Mouse (Mus musculus) adrenal gland, postnatal 25 days (tissue): Measurements from ENCODE around the gene Igsf11. TPM values are rescaled to one million over a fixed set of nuclear protein-coding genes. Genes with fewer than 3 reads are reported as not detected.

Experiments used
- DNase-seq: peaks from one replicate; pipeline ENCODE4 v3.0.0; 2021; ENCODE audit warnings: mixed read lengths
- long read RNA-seq: library from polyadenylated mRNA; stranded (forward); transcript quantifications from one replicate; pipeline ENCODE4 v2.0.0, GENCODE M21; 2021
- total RNA-seq: library from RNA; stranded (reverse); gene quantifications from 2 replicates; pipeline ENCODE4 v1.2.3, GENCODE M21; 2021

Gene Igsf11
- 18.8 and 21.8 TPM in 2 replicates for total RNA-seq
- long read RNA-seq, transcript Igsf11-201 (7 exons, 3,443 nt): major isoform, 7 of 12 reads
- long read RNA-seq, partial matches to known transcripts: 1 of 12 reads
- long read RNA-seq, other reads (novel, unspliced or antisense): 2 of 12 reads

GRCm38 (mm10) chr16:38892371-38892770 is at the start of gene Igsf11:
TSS of gene Igsf11 (plus strand) at chr16:38892671.
- no peak for DNase-seq

DNA sequence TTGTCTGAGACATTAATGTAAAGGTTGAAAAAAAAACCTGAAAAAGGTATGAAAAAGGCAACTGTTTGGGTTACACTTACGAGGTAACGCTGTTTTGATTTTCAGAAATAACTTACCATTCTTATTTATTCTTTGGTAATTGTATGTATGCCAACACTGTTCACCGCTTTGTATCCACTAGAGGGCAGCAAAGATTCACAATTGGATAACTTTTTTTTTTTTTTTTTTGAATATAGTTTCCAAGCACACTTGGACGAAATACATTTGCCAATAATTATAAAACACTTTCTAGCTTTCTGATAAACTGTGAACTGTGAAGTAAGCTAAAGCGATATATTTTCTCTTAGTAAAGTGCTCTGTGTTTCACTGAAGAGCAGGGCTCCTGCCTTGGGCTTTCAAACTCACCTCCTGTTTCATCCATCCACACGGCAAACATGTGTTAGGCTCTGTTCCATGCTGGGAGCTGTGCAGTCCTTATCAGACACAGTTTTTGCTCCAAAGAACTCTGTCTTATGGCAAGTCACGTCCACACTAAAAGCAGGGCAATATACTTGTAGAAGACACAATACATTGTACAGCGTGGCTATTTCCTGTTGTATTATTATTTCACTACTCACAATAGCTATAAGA is 34.2 kb upstream of the Igsf11 start:
- no peak for DNase-seq

GRCm38 (mm10) chr16:38860548-38860947 is 31.9 kb upstream of the Igsf11 start:
- DNase-seq: no peak

- DNase-seq: no peak
These were observed 28.1 kb upstream of the Igsf11 start for GRCm38 (mm10) chr16:38864358-38864757.

DNA sequence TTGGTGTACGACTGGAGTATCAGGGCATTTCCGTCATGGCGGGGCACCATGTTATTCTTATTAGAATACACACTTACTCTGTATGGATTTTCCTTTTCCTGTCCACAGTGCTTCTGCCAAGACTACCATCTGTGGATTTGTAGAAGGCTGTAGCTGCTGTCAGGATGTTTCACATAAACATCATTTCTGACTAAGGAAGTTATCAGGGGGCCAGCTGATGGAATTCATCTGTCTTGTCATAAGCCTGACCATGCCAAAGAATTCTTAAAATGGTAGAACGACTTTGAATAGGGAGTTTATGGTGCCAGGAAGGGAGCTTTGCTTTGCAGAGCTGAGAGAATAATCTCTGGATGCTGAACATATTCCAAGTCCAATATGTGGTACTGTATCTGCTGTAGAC is 19.2 kb upstream of the Igsf11 start:
- DNase-seq: no peak

DNA sequence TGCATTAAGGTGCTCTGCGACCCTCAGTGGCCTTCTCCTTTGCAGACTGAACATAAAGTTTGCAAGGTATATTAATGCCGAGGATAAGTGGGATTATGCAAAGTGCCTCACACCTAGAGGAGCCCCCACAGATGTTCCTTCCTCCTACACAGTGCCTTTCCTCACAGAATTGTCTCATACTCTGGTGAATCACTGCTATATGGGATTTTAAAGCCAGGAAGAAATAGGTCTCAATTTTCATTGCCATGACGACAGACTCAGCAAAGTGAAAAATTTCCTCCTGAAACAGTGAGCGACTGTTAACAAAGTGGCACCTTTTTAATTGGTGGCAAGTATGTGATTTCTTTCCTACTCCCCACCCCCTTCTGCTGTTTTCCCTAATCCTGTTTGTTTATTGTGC is 18.0 kb upstream of the Igsf11 start:
- DNase-seq: no peak

DNA sequence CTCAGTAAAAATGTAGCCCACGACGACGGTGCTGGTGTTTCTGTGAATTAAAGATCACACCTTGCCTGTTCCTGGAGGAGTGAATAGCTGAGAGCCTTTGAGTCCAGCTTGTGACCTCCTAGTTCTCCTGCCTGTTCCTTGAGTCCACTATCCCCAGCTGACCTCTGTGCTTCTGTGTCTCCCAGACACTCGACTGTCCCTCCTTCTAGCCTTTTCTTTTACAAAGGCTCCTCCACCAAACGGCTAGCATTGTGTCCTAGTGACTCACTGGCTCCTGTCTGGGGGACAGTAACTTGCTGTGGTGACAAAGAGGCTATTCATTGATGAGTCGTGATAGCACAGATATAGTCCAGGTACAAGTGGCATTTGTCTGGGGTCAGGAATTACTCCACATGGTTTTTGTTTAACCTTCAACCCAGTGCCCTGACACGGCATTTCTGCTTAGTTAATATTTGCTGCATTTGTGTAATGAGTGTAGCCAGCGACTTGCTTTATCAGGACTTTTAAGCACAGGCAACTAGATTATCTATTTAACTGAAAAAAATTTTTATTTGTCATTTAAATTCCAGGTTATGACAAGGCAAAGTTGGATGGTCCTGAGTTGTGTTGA is 6.5 kb downstream of the Igsf11 start:
- DNase-seq: no peak

- no peak for DNase-seq
These were observed 7.6 kb downstream of the Igsf11 start for GRCm38 (mm10) chr16:38900024-38900423.

- peak; percentile 94 for DNase-seq
These were observed 9.8 kb downstream of the Igsf11 start for GRCm38 (mm10) chr16:38902111-38902778.

DNA sequence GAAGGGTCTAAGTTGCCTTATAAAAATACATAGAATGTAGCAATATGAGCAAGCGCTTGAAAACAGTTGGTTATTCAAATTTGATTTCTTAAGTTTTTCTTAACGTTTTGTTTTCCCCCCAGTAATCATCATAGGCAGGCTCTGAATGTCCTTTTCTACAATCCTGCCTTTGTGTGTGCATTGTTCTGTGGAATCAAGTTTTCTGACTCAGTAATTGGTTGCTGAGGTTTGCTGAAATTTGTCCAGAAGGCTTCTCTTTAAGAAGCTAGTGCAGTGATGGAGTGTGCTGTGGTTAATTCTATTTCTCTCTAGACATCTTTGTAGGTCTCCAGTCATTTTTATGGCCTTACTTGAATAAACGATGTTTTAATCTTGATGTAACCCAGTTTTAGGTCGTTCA is 10.5 kb downstream of the Igsf11 start:
- DNase-seq: no peak

GRCm38 (mm10) chr16:38904202-38904601 is 11.7 kb downstream of the Igsf11 start:
- no peak for DNase-seq

DNA sequence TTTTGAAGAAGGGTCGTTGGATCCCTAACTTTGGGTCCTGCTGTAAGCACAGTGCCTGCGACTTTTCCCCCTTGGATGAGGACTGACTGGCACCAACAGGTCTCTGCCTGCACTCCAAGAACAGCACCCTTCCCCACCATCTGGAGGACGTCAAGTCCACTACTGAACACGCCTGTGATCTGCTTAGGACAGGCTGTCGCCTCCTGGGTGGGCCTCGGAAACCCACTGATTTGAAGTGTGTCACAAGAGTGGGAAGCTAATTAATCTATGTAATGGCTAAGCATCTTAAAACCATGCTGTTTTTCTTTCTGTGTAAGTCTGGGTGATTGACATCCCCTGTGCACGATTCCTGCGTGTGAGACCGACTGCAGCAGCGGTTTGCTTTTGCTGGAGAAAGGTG is 13.4 kb downstream of the Igsf11 start:
- DNase-seq: no peak

DNA sequence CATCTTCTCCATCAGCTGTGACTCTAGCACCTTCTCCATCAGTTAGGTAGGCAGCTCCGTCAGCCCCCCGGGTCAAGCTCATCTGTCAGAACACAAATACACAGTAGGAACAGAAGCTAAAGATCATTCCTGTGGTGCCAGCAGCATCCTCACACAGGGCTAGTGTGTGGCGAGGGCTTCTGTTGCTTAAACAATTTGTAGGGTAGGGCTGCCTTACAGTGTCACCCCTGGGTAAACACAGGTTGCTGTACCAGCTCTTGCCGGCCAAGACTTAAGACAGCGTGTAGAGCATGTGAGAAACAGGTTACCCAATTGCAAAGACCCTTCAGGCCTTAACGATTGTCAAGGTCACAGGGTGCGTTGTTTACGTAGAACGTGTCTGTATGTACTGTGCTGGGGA is 15.8 kb downstream of the Igsf11 start:
- DNase-seq: no peak

DNA sequence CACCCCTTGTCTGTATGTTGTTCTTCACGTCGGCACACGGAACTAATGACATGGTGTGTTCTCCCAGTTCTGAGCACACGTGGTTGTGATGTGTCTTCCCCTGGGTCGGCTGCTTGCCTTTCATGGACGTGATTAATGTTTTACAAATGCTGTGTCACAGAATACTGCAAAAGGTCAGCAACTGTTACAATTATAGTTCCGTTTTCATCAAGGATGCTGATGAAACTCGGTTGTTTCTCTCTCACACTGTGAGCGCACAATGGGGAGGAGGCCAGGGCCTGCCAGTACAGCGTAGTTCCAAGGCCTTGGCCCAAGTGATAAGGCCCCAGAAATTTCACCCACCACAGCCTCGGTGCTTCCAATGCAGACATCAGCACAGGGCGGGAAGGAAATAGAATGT is 17.0 kb downstream of the Igsf11 start:
- peak; percentile 50 for DNase-seq

- no peak for DNase-seq
These were observed 17.6 kb downstream of the Igsf11 start for GRCm38 (mm10) chr16:38910088-38910487.

- DNase-seq: peak; percentile 23
These were observed 23.0 kb downstream of the Igsf11 start for GRCm38 (mm10) chr16:38915451-38915850.

- DNase-seq: no peak
These were observed 23.7 kb downstream of the Igsf11 start for GRCm38 (mm10) chr16:38916053-38916786.

GRCm38 (mm10) chr16:38916885-38917284 is 24.4 kb downstream of the Igsf11 start:
- DNase-seq: no peak

DNA sequence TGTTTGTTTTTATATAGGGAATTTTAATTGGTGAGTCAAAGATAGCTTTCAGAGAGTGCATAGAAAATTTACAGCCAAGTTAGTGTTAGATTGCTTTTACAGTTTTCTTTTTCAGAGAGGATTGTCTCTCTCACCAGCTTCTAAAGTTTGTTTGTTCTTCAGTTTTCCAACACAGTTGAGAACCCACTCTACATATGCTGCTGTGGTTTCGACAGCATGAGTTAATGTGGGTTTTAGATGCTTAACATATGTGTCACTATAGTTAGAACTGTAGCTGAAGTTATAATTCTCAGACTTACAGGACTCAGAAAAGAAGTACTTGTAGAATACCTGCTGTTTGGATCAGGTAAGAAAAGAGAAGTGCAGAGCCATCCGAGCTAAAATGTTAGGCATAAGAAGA is 25.6 kb downstream of the Igsf11 start:
- DNase-seq: no peak

- DNase-seq: no peak
These were observed 28.0 kb downstream of the Igsf11 start for GRCm38 (mm10) chr16:38920488-38920887.

- DNase-seq: no peak
These were observed 32.5 kb downstream of the Igsf11 start for GRCm38 (mm10) chr16:38924940-38925339.

DNA sequence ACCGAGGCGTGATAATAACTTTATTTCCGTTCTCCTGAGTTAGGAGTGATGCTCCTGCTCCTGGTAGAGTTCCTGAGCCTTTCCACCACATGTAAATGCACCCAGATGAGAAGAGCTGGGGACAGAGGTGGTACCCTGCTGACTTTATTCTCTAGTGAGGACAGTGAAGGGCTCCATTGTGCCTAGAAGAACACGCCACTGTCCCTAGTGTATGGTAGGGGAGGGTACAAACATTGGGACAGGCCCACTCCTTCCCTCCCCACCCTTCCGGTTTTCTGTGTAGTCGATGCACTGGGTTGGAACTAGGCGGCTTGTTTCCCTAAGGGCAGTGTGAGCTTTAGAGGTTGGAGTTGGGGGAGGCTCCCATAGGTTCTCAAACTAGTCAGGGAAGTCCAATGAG is 36.3 kb downstream of the Igsf11 start:
- DNase-seq: no peak

GRCm38 (mm10) chr16:38931519-38931918 is 39.0 kb downstream of the Igsf11 start:
- DNase-seq: no peak
